Mouse (Mus musculus) spleen, adult 2 months (tissue): ENCODE measurements around the gene Tnrc18. TPM values are rescaled to one million over a fixed set of nuclear protein-coding genes. Genes with fewer than 3 reads are reported as not detected.

Experiments used
- DNase-seq, 2 experiments: peaks; one replicate each; pipeline versions ENCODE4 v3.0.0 to v3.0.0-alpha.2; 2012 to 2021; ENCODE audit warnings: low spot score in 2 of 2, low read depth in 1 of 2
- H3K27ac ChIP-seq: fragments of 200-500 bp; 2 replicates; pipeline ENCODE4 v1.5.1; 2012; ENCODE audit warnings: low read length, inconsistent platforms; ENCODE audit not compliant: insufficient read depth
- H3K27me3 ChIP-seq: fragments of 200-500 bp; 2 replicates; pipeline ENCODE4 v1.6.1; 2012; ENCODE audit warnings: mild to moderate bottlenecking, moderate library complexity, low read length, inconsistent platforms; ENCODE audit not compliant: control insufficient read depth, insufficient read depth
- H3K36me3 ChIP-seq: fragments of 200-500 bp; 2 replicates; pipeline ENCODE4 v1.6.1; 2012; ENCODE audit warnings: mild to moderate bottlenecking, low read length, inconsistent platforms; ENCODE audit not compliant: control insufficient read depth, insufficient read depth
- H3K4me1 ChIP-seq: fragments of 200-500 bp; 2 replicates; pipeline ENCODE4 v1.6.1; 2011; ENCODE audit warnings: inconsistent platforms; ENCODE audit not compliant: control insufficient read depth, insufficient read depth, insufficient read length
- H3K4me3 ChIP-seq: fragments of 200-500 bp; 2 replicates; pipeline ENCODE4 v1.5.1; 2011; ENCODE audit warnings: mild to moderate bottlenecking, inconsistent platforms; ENCODE audit not compliant: insufficient read depth, insufficient read length; ENCODE audit errors: extremely low read depth
- CTCF ChIP-seq: fragments of 200-500 bp; IDR thresholded peaks from 2 replicates; pipeline ENCODE4 v1.5.1; 2011; ENCODE audit warnings: mild to moderate bottlenecking, inconsistent platforms; ENCODE audit not compliant: insufficient read depth, insufficient read length, insufficient replicate concordance; ENCODE audit errors: extremely low read depth
- POLR2A ChIP-seq: fragments of 200-500 bp; IDR thresholded peaks from 2 replicates; pipeline ENCODE4 v1.6.1; 2011; ENCODE audit warnings: low read depth, low read length, inconsistent platforms
- WGBS: fragments of 180-500 bp; shearing (Covaris S2); methylation state at CpG from one replicate; pipeline ENCODE4 v1.1.7; 2018; 5-methylcytosine and 5-hydroxymethylcytosine counted together
- polyA plus RNA-seq: library from polyadenylated mRNA; depleted of rRNA; stranded (reverse); fragments of >200 nt; gene quantifications from 2 replicates; pipeline ENCODE4 v1.2.3, GENCODE M21; 2012

Tnrc18 gene
- polyA plus RNA-seq, 1 experiment, result 37.3 TPM

GRCm38 (mm10) chr5:142788279-142788678 is 29.2 kb downstream of the Tnrc18 start:
- H3K36me3 ChIP-seq, result peaks cover 24% of the 10 kb centered on the region
- H3K4me1 ChIP-seq, result peaks cover 5% of the 10 kb centered on the region
- TF ChIP-seq POLR2A, result no peak
- TF ChIP-seq CTCF, result no peak
- no peak overlapping the region for H3K4me3 ChIP-seq
- 96% methylated on average over 22 of the region's 23 CpGs for WGBS
- no peaks in the 10 kb centered on the region for H3K27me3 ChIP-seq
- H3K27ac ChIP-seq, result no peak overlapping the region
- DNase-seq, result no peak

- Histone ChIP-seq H3K27me3 (no peaks in the 10 kb centered on the region), H3K4me3 (no peak overlapping the region), H3K4me1 (peaks cover 8% of the 10 kb centered on the region), H3K36me3 (peaks cover 26% of the 10 kb centered on the region), H3K27ac (no peak overlapping the region)
- 86% methylated on average over 37 of the region's 37 CpGs for WGBS
- TF ChIP-seq CTCF, result no peak
- no peak for TF ChIP-seq POLR2A
- no peak for DNase-seq
These were observed 30.1 kb downstream of the Tnrc18 start for GRCm38 (mm10) chr5:142787304-142787905.

GRCm38 (mm10) chr5:142786709-142787108 is 30.8 kb downstream of the Tnrc18 start:
- TF ChIP-seq POLR2A, result no peak
- no peak for TF ChIP-seq CTCF
- no peak overlapping the region for H3K27ac ChIP-seq
- peaks cover 8% of the 10 kb centered on the region for H3K4me1 ChIP-seq
- H3K36me3 ChIP-seq, result peaks cover 26% of the 10 kb centered on the region
- no peaks in the 10 kb centered on the region for H3K27me3 ChIP-seq
- H3K4me3 ChIP-seq, result no peak overlapping the region
- no peak for DNase-seq
- WGBS, result 17% methylated on average over 5 of the region's 5 CpGs

GRCm38 (mm10) chr5:142786215-142786614 is 31.2 kb downstream of the Tnrc18 start:
- peaks cover 8% of the 10 kb centered on the region for H3K4me1 ChIP-seq
- no peak overlapping the region for H3K27ac ChIP-seq
- H3K27me3 ChIP-seq, result no peaks in the 10 kb centered on the region
- H3K4me3 ChIP-seq, result no peak overlapping the region
- TF ChIP-seq POLR2A, result no peak
- TF ChIP-seq CTCF, result no peak
- WGBS, result 72% methylated on average over 3 of the region's 3 CpGs
- peaks cover 26% of the 10 kb centered on the region for H3K36me3 ChIP-seq
- no peak for DNase-seq

GRCm38 (mm10) chr5:142783142-142783540 is 34.3 kb downstream of the Tnrc18 start:
- TF ChIP-seq POLR2A (no peak), CTCF (no peak)
- 75% methylated on average over 7 of the region's 7 CpGs for WGBS
- Histone ChIP-seq H3K4me3 (no peak overlapping the region), H3K36me3 (peaks cover 15% of the 10 kb centered on the region), H3K4me1 (peaks cover 8% of the 10 kb centered on the region), H3K27ac (no peak overlapping the region), H3K27me3 (no peaks in the 10 kb centered on the region)
- DNase-seq, result no peak

- no peak for DNase-seq
- no peaks in the 10 kb centered on the region for H3K27me3 ChIP-seq
- 81% methylated on average over 8 of the region's 8 CpGs for WGBS
- TF ChIP-seq POLR2A (no peak), CTCF (no peak)
- no peak overlapping the region for H3K4me3 ChIP-seq
- H3K36me3 ChIP-seq, result peaks cover 9% of the 10 kb centered on the region
- H3K27ac ChIP-seq, result no peak overlapping the region
- peaks cover 8% of the 10 kb centered on the region; the same call in 1 of the 2 replicates for H3K4me1 ChIP-seq
These were observed 34.9 kb downstream of the Tnrc18 start for GRCm38 (mm10) chr5:142782459-142783141.

GRCm38 (mm10) chr5:142780579-142780978 is 36.9 kb downstream of the Tnrc18 start:
- H3K4me1 ChIP-seq, result peaks cover 2% of the 10 kb centered on the region; the same call in 1 of the 2 replicates
- WGBS, result 48% methylated on average over 5 of the region's 5 CpGs
- no peak for DNase-seq
- no peak overlapping the region for H3K4me3 ChIP-seq
- no peak for TF ChIP-seq POLR2A
- no peak for TF ChIP-seq CTCF
- H3K27me3 ChIP-seq, result no peaks in the 10 kb centered on the region
- H3K36me3 ChIP-seq, result peaks cover 11% of the 10 kb centered on the region
- H3K27ac ChIP-seq, result no peak overlapping the region
